Mouse (Mus musculus) heart, adult 11 months (tissue): ENCODE measurements around the gene Mbl2.
"Not testable (repeated sequence)": the region's sequence is repeated elsewhere in the genome, so short reads cannot be mapped to it uniquely, and the experiment has no call there.

Experiments used
- DNase-seq: peaks from one replicate; pipeline ENCODE4 v3.0.0; 2022

The Mbl2 gene

DNA sequence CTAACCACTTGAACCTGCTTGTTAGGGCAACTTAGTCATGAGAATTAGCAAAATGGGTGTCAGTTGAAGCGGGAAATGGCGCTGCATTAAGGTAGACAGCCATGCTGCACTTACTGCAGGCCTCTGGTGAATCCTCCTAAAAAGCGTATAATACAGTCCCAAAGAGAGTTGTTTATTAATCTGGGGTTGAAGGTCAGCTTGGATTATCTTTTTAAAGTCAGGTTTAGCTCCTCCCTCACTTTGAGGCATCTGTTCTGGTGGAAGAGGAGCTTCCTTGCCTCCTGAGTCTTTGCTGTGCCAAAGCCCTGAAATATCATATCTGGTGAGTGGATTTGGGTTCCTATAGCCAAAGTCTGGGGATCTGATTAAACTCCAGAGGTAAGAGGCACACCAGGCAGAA lies at the start of gene Mbl2:
Gene Mbl2 (plus strand): TSS at position 252 of the 400 bp plus-strand sequence.
- DNase-seq: no peak

DNA sequence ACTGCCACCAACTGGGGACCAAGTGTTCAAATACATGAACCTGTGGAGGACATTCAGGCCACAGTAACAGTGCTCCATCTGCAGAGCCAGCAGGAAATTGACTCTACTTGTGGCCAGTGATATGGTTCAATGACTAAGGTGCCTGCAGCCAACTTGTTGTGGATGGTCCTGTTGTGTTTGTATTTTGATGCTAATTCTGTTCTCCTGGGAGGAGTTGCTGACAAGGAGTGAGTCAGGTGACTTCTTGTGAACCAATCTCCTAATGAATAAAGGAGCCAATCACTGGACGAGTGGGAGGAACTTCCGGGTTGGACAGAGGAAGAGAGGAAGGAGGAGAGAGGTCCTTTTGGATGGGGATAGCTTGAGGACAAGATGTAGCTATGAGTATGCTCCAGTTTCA lies 47.2 kb upstream of the Mbl2 start:
- DNase-seq: no peak

DNA sequence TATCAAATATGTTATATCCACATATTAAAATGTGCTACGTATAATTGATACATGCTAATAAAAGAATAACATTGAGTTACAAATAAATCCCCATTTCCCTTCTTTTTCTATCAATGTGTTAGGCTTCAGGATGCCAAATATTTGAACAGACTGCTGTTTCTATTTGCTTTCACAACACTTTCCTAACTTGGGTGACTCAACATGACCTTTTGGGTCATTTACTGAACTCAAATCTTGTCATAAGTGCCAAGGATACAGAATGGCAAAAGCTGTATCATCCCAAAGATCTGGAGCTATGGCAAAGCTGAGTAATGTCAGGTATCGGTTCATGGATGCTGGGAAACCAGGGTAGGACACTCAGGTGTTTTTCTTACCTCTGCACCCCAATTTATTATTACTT lies 45.5 kb upstream of the Mbl2 start:
- DNase-seq: no peak

DNA sequence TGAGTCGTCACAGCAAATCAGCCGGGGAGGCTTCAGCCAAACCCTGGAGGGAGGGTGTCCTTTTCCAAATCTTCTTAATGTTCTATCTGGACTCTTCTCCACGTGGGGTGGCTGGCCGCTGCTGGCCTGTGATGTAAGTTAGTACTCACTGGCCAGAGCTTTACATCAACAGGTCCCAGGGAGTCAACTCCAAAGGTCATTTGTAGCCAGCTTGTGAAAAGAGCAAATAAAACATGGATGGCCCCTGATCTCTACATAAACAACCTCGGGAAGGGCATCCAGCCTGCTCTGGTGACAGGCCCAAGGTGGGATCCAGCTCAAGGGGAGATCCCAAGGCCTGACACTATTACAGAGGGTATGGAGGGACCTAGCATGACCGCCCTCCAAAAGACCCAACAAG lies 37.7 kb upstream of the Mbl2 start:
- DNase-seq: no peak

DNA sequence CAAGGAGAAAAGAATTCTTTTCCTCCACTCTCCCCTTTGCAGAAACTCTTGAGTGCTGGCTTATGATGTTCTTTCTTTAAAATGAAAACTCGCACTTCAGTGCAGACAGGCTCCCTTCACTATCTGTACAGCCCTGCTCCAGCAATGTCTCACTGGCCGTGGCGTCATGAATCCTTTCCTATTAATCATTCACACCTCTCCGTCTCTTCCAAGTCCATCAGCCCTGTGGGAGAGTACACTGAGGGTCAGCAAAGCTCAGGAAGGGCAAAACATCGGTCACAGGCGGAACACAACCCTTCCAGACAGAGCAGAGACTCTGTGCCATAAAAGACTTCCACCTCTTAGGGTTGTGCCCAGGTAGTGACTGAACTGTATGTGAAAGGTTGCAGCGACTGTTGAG lies 30.6 kb upstream of the Mbl2 start:
- DNase-seq: no peak

DNA sequence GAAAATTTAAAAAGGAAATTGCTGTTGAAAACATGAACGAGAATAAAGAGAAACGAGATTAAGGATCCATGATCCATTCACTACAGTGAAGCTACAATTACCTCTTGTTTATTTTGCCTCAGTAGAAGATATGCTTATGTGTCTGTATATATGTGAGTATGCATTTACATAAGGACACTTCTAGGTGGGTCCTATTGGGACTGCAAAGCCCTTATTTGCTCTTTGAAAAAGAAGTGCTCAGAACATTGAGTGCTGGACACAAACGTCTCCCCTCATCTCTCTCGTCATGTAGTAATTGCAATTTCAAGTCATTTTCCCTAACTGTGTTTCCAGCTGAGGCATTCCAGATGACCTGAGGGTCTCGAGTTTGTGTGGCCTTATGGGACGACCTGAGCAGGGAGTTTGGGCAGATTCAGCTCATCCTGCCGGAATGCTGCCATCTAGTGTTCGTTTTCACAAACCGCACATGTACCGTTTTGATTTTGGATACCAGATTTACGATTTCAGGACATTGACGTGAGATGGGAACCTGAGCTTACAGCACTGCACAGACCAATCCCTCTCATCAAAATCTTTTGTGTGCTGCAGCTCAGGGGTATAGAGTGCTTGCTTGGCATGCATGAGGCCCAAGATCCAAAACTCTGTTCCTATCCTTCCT lies 27.5 kb upstream of the Mbl2 start:
- no peak for DNase-seq

DNA sequence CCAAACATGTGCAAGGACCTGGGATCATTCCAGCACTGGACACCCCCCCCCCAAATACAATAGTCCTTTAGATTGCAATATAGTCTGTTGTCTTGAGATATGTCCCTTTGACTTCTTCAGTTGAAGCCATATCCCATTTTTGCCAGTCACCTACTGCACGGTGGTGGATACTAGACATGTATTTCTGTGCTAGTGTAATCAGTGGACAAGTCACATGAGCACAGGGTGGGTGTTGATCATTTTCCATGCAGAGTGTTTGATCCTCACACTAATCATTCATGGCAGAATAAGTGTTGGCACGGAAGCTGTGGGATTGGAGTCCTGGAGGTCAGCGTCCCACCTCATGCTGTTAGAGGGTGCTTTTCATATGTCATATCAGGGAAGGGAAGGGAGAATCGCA lies 26.9 kb upstream of the Mbl2 start:
- no peak for DNase-seq

DNA sequence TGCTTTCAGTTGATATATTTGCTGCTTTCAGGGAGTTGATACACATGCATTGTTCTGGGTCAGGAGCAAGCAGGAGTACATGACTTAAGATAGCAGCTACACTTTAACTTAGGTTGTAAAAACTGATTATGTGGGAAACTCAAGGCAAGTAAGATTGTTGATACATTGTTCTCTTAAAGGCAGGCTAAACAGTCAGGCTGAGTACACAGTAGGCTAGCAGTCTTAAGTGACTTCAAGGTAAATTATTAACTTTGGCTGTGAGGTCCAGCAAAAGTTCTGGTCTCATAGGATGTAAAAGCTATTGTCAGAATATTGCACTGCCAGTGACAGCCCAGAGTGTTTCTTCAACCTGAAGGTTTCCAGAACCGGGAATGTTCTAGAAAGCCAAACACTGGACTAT lies 25.8 kb upstream of the Mbl2 start:
- DNase-seq: no peak

DNA sequence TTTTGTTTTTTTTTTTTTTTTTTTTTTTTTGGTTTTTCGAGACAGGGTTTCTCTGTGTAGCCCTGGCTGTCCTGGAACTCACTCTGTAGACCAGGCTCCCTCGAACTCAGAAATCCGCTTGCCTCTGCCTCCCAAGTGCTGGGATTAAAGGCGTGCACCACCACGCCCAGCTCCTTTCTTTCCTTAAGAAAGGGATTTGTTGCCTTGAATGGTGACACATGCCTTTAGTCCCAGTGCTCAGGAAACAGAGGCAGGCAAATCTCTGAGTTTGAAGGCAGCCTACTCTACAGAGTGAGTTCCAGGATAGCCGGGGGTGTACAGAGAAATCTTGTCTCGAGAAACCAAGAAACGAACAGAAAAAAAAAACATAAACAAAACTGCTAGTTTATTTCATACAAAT lies 23.7 kb upstream of the Mbl2 start:
- DNase-seq: not testable (repeated sequence)

DNA sequence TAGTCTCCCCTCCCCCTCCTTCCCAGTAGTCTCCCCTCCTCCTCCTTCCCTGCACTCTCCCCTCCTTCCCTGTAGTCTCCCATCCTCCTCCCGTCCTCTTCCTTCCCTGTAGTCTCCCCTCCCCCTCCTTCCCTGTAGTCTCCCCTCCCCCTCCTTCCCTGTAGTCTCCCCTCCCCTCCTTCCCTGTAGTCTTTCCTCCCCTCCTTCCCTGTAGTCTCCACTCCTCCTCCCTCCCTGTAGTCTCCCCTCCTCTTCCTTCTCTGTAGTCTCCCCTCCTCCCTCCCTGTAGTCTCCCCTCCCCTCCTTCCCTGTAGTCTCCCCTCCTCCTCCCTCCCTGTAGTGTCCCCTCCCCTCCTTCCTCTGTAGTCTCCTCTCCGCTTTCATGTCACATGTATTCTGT lies 18.7 kb upstream of the Mbl2 start:
- DNase-seq: peak; percentile 53

DNA sequence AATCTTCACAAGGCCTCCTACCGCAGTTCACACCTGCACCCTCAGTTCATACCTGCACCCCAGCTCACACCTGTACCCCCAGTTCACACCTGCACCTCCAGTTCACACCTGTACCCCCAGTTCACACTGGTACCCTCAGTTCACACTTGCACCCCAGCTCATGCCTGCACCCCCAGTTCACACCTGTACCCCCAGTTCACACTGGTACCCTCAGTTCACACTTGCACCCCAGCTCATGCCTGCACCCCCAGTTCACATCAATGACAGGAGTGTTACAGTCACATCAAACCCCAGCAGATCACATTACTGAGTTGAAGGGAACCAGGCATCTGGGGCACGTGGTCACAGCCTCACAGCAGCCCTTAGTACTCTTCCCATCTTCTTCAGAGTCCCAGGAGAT lies 17.0 kb upstream of the Mbl2 start:
- peak; percentile 69 for DNase-seq

DNA sequence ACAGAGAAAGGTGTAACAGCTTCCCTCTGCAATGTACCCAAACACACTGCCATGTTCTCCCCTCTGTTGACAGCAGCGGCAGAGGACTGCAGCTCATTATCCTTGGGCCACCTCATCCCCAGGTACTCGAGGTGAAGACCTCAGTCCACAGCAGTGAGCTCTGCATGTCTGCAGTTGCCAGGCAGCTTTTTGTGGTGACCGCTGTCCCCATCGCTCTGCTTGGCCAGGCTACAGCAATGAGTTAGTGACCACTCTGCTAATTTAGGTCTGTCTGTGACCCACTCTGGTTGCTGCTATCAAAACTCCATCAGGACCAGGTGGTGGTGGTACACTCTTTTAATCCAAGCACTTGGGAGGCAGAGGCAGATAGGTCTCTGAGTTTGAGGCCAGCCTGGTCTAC lies 16.6 kb upstream of the Mbl2 start:
- peak; percentile 66 for DNase-seq

DNA sequence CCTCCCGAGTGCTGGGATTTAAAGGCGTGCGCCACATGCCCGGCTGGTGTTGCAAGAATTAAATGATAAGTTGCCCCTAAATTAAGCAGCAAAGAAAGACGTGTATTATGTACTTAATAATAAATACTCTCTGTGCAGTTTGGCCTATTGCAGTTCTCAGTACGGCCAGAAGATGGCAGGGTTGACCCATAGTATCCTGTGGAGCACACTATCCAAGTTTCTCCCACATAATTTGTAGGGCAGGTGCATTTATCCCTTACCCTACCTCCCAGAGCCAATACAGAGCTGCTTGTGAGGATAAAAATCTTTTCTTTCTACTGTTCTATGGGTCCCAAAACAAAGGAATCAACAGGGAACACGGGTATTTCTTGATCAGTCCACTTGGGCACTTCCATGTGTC lies 15.4 kb upstream of the Mbl2 start:
- peak; percentile 63 for DNase-seq

DNA sequence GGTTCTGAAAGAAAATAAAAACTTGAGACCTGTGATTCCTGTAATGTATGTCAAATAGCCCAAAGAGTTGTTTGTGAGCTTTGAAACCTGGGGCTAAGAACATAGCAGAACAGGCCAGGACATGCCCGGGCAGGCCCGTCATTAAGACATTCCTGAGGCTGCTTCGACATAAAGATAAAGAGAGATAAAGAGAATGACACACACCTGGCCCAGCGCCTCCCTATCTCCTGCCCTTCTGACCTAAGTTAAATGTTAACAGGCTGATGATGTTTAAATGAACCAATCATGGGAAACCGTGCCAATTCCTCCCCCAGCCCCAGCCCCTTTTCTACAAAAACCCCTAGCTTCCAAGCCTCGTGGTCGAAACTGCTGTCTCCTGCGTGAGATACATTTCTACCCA lies 10.1 kb upstream of the Mbl2 start:
- DNase-seq: peak; percentile 80

DNA sequence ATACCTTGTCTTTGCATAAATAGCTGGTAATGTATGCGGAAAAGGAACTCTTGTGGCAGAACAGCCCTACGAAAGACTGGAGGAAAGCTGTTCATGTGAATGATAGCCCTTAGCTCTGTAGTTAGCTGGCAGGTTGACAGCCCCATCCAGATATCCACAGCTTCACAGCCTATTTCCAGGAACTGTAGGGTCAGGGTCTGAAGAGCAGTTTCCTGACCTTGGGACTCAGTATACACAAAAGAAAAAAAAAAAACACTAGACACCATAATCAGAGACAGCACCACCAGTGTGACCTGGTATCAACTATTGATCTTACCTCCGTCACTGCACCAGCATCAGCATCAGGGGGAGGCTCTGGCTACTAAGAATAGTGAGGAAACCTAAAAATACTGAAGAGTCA lies 3.3 kb upstream of the Mbl2 start:
- peak; percentile 34 for DNase-seq

DNA sequence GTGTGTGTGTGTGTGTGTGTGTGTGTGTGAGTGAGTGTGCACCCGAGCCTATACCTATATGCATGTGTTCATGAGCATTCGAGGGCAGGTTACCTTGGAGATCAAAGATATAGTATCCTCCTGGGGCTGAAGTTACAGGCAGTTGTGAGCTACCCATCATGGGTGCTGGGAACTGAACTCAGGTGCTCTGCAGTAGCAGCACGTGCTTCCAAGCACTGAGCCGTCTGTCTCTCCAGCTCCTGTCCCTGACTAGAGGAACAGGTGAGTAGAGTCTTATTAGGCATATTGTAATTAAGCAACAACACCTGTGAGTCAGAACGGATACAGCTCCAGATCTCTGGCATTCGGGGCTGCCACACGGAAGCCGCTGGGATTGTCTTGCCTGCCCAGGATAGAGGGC lies 1.7 kb downstream of the Mbl2 start:
- peak; percentile 68 for DNase-seq

DNA sequence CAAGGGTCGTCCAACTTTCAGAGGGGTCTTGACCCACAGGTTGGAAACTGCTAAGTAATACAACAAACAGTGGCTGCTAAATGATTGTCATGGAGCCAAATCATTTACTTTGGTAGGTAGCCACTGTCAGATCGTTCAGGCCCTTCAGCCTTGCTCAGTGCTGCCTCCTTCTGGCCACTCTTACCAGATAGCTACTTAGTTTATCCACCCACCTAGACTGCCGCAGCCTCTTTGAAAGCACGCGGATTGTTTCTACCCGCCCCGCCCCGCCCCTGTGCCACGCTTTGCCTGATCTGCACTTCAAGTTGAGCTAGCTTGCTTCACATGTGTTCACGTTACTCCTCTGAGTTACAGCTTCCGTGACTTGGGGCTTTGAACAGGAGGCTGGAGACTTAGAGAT lies 14.6 kb downstream of the Mbl2 start:
- DNase-seq: no peak

DNA sequence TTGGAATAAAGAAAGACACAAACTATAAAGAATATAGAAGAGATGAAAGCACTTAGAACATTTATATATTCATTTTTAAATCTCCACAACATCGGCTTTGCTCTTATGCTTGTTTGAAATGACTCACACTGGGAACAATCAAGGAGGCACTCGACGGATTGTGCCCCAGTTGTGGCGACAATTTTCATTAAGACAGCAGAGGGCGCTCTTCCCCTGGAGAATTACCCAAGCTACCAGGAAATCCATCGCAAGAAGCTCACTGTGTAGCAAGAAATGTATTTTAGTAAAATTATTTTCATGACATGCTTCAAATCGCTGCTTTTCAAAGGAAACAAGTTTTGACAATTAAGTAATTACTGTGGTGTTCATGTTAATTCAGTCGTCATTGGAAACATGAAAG lies 16.1 kb downstream of the Mbl2 start:
- no peak for DNase-seq

DNA sequence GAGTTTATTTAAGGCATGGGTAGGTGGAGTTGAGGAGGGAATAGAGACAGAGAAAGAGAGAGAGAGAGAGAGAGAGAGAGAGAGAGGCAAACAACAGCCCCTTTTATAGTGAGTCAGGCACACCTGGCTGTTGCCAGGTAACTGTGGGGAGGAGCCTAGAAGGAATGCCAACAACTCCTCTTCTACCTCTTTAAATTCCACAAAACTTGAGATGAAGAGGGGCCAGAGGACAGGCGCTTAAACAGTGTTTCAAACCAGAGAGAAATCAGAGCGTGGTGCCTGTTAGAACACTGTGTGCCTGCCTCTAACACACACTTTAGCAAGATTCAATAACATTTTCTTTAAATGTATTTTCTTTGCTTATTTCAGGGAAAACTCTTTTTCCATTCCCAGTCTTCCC lies 19.5 kb downstream of the Mbl2 start:
- no peak for DNase-seq

DNA sequence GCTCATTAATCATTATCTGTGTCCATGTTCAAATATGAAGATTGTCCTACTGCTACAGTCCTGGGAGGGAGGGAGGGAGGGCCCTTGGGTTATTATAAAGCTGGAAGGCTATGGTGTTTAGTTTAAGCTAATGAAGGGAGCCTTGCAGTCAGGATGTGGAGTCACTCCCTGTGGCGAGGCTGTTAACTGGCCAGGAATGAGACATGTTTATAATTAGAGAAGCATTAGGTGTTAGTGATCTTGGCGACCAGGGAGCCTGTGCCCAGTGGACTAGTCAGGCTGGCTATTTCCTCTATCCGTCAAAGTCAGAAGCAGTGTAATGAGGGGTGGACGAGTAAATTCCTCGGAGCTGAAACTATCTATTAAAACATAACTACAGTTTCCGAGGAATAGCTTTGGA lies 23.6 kb downstream of the Mbl2 start:
- DNase-seq: no peak

DNA sequence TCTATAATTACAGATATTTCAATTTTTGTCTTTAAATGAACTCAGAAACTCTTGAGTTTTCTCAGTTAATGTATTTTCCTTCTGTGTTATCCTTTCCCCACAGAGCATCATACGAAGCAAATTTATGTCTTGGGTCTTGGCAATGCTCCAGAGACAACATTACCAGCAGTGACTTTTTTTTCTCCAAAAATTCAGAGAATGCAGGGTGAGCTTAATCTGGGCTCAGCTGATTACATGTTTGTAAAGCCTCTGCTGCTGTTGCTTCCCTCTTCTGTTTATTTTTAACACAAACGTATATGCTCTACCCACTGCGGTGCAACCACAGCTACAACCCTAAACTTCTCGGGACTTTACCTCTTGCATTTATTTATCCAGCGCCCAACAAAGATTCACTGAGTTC lies 48.4 kb downstream of the Mbl2 start:
- no peak for DNase-seq

DNA sequence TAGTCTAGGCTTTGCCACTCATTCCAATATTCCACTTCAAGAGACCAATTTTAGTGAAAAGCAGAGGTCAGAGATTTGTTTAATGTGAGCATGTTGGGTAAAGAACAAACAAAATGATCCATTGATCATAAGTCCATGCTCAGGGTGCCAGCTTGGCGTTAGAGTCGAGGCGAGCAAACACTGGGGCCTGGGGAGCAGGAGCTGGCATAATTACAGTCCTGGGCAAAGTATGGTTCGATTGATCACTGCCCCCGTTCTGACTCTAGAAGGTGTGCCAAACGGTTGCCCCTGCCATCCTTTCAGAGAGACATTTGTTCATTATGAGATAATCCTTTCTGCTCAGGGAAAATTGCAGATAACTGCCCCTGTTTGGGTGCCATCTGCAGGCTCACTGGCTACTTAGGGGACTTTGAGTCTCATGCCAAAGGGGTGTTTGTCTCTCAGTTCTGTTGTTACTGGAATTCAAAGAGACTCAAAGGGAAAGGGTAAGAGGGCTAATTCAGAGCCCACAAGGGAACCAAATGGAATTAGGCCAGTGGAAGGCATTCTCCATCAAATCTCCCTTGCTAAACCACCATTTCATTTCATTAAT lies 55.3 kb downstream of the Mbl2 start:
- no peak for DNase-seq
